Mouse (Mus musculus) megakaryocyte progenitor cell, adult 5-6 weeks (primary cell): ENCODE results near the gene Ddn. TPM values are rescaled to one million over a fixed set of nuclear protein-coding genes. Genes with fewer than 3 reads are reported as not detected.

Source experiments
- ATAC-seq: replicated peaks from 2 replicates; pipeline ENCODE4 v1.8.0; 2016; ENCODE audit warnings: mild to moderate bottlenecking, moderate TSS enrichment, inconsistent platforms; ENCODE audit not compliant: poor library complexity
- total RNA-seq, 2 experiments: library from RNA; stranded (forward) in 1 of 2; stranded (reverse) in 1 of 2; fragments of 157-497, 149-512 nt in 1 of 2; fragments of 200-1000 nt in 1 of 2; gene quantifications; 2 replicates each; pipeline versions ENCODE4 v1.2.3 to v1.2.4; 2015 to 2017

Ddn gene
- total RNA-seq (2015) (not detected in 2 replicates), total RNA-seq (2017) (under 0.01 and 0.10 TPM in 2 replicates)

GRCm38 (mm10) chr15:98809390-98809789 lies at the start of gene Ddn:
Gene Ddn (minus strand): TSS chr15:98809490.
- ATAC-seq = no peak

- no peak for ATAC-seq
These were observed 44.9 kb upstream of the Ddn start for GRCm38 (mm10) chr15:98854214-98854613.

- no peak for ATAC-seq
These were observed 44.1 kb upstream of the Ddn start for GRCm38 (mm10) chr15:98853161-98853937.

GRCm38 (mm10) chr15:98852733-98853132 lies 43.4 kb upstream of the Ddn start:
- ATAC-seq = no peak

GRCm38 (mm10) chr15:98852071-98852470 lies 42.8 kb upstream of the Ddn start:
- no peak for ATAC-seq

GRCm38 (mm10) chr15:98851229-98851818 lies 42.0 kb upstream of the Ddn start:
- ATAC-seq = no peak

GRCm38 (mm10) chr15:98850668-98851067 lies 41.4 kb upstream of the Ddn start:
- no peak for ATAC-seq

- no peak for ATAC-seq
These were observed 40.8 kb upstream of the Ddn start for GRCm38 (mm10) chr15:98849956-98850600.

- ATAC-seq = no peak
These were observed 39.9 kb upstream of the Ddn start for GRCm38 (mm10) chr15:98849165-98849564.

- ATAC-seq = no peak
These were observed 36.9 kb upstream of the Ddn start for GRCm38 (mm10) chr15:98846140-98846539.

- no peak for ATAC-seq
These were observed 35.9 kb upstream of the Ddn start for GRCm38 (mm10) chr15:98845149-98845548.

GRCm38 (mm10) chr15:98843595-98844223 lies 34.4 kb upstream of the Ddn start:
- ATAC-seq = no peak

GRCm38 (mm10) chr15:98839671-98840585 lies 30.6 kb upstream of the Ddn start:
- no peak for ATAC-seq

- ATAC-seq = no peak
These were observed 29.9 kb upstream of the Ddn start for GRCm38 (mm10) chr15:98839161-98839560.

GRCm38 (mm10) chr15:98837743-98838103 lies 28.4 kb upstream of the Ddn start:
- ATAC-seq = peak; percentile 2; the same call in 1 of the 2 replicates

GRCm38 (mm10) chr15:98837006-98837742 lies 27.9 kb upstream of the Ddn start:
- peak; percentile 68 for ATAC-seq

GRCm38 (mm10) chr15:98835291-98835690 lies 26.0 kb upstream of the Ddn start:
- no peak for ATAC-seq

GRCm38 (mm10) chr15:98834059-98834458 lies 24.8 kb upstream of the Ddn start:
- ATAC-seq = no peak

GRCm38 (mm10) chr15:98833281-98833680 lies 24.0 kb upstream of the Ddn start:
- ATAC-seq = no peak
